Mouse (Mus musculus) heart, postnatal 14 days (tissue): Measurements from ENCODE around the gene Grm1. TPM values are rescaled to one million over a fixed set of nuclear protein-coding genes. Genes with fewer than 3 reads are reported as not detected.

Source experiments
- DNase-seq, 2 experiments: peaks; one replicate each; pipeline ENCODE4 v3.0.0; 2021 to 2022
- intact Hi-C: fragments of 180-260 bp; cut with DNase I; formaldehyde crosslinking; loops from one replicate; pipeline ENCODE4 v1.15.1; 2025
- total RNA-seq, 2 experiments: library from RNA; stranded (reverse); gene quantifications; 2 replicates each; pipeline ENCODE4 v1.2.3; 2021

The Grm1 gene
- total RNA-seq, 2 experiments from 2014 or later = 3.4 to 4.3 TPM

DNA sequence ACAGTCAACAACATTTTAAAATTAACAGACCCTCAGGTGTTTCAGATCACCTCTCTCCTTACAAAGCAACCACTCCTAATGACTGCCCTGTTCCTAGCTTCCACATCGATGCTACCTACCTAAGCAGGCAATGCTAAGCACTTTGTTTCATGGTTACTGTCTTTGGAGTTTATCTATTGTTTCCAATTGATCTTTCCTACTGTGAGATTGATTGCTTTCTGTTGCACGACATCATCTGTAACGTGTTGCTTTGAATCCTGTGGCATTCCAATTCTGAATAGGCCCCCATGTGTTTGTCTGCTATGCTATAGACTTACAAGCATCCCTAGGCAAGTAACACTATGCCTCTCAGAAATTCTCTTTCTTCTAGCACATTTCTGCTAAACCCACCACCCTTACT lies 90.4 kb downstream of the Grm1 start:
- intact Hi-C loops = no loop called here
- DNase-seq = no peak

GRCm38 (mm10) chr10:10971311-10971710 lies 110.8 kb downstream of the Grm1 start:
- intact Hi-C loops = no loop called here
- DNase-seq = no peak

DNA sequence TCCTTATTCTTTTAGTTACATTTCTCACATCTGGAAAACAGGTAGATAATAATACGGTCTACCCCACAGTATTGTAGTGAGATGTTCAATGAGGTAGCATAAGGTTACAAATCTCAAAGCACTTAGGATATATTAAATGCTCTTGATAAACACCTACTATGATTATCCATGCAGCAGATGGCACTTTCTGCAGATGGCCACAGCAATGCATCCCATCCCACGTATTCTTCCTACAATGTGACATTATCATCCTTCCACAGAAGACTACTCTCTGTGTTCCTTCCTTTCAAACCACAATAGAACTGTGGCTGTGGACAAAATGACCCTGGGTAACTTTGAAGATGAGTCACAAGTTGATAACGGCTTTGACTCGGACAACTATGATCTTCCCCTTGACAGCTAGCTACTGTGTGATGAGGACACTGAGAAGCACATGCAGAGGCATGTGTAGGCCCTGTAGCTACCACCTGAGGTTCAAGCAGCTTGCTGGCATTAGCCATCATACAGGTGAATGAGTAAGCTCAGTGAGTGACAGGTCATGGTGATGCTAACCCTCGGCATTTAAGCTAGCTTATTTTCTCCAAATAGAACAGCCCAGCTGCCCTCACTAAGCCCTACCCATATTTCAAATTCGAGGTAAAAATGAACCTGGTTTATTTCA lies 117.5 kb downstream of the Grm1 start:
- intact Hi-C loops = no loop called here
- no peak for DNase-seq

DNA sequence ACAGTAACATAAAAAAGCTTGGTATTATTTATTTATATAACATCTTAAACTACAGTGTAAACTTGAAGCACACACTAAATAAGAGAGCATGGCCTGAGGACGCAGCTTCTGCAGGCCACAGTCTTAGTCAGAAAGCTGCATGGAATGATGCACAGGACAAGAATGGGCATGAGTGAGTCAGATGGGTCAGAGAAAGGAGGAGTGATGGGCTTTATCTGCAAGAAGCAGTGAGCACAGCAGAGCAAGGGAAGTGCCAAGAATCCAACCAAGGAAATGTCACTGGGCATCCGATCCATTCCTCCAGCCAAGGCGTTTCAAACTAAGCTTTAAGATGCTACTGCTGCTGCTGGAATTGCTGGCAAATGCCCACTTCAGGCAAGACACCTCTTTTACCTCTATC lies 131.6 kb downstream of the Grm1 start:
- intact Hi-C loops = no loop called here

DNA sequence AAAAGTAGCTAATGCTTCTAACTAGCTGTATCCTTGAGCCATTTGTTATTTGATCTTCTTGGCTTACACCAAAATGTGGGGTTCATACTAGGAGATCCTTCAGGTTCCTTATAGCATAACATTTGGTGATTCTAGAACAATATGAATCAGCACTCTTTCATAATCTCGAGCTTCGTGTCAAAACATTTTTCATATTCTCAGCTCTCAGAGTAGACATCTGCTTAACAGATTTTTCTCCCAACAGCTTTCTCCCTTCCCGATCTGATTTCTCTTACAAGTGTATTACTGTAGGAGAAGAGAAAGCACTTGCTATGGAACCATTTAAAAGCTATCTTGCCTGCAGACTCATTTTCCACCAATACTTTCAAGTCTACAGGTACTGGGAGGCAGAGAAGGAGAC lies 133.0 kb downstream of the Grm1 start:
- intact Hi-C loops = no loop called here
- DNase-seq = no peak

More for the DNA sequence above, 131.6 kb downstream of the Grm1 start:
- no peak for DNase-seq

DNA sequence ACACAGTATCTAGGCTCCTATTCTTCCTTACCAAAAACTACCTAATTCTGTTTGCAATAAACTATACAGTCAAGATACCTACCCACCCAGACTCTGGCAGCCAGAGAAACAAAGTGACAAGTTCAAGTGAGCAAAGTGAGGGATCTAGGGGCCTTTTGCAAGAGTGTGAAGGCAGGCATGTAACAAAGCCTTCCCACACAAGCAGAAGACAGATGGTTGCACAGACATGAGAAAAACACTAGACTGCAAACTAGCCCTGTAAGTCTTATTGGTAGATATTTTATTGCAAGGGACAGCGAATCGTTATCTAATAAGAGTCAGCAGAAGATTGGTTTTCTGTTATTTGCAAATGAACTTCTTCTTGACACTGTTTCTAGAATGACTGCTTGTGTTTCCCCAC lies 134.6 kb downstream of the Grm1 start:
- intact Hi-C loops = no loop called here
- DNase-seq = no peak

DNA sequence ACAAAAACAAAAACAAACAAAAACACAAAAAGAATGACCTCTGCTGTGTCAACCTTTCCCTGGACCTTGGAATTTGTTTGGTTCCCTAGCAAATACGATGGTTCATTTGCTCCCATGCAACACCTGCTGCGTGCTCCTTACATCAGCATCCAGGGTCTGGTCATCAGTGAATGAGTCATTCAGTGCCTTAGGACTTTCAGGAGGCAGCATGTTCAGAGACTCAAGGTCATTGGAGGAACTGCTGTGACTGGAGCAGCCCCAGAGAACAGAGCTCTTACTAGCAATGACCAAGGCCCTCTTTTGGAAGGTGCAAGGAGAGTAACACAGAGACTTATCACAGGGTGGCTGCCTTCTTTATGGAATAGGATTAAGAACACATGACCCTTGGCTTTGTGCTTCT lies 138.2 kb downstream of the Grm1 start:
- intact Hi-C loops = no loop called here
- DNase-seq = no peak

GRCm38 (mm10) chr10:10942248-10942647 lies 139.9 kb downstream of the Grm1 start:
- intact Hi-C loops = no loop called here
- no peak for DNase-seq

DNA sequence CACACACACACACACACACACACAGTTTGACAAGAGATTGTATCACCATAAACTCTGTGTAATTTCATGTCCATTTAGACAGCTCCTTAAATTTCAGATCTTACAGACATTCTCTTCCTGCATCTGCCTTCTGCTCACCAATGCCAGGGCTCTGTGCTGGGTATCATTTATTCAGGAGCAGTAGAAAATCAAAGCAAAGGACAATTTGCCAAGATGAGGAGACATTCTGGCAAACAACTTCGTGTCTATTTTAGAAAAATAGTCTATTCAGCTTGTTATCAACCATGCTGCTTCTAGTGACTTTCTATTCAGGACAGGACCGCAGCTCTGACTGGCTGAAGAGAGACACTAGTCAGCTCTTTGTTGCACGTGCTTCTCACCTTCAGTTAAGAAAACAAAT lies 146.3 kb downstream of the Grm1 start:
- DNase-seq = no peak
- intact Hi-C loops = no loop called here

GRCm38 (mm10) chr10:10929672-10930071 lies 152.5 kb downstream of the Grm1 start:
- intact Hi-C loops = no loop called here
- no peak for DNase-seq

GRCm38 (mm10) chr10:10928798-10929366 lies 153.3 kb downstream of the Grm1 start:
- DNase-seq = no peak

DNA sequence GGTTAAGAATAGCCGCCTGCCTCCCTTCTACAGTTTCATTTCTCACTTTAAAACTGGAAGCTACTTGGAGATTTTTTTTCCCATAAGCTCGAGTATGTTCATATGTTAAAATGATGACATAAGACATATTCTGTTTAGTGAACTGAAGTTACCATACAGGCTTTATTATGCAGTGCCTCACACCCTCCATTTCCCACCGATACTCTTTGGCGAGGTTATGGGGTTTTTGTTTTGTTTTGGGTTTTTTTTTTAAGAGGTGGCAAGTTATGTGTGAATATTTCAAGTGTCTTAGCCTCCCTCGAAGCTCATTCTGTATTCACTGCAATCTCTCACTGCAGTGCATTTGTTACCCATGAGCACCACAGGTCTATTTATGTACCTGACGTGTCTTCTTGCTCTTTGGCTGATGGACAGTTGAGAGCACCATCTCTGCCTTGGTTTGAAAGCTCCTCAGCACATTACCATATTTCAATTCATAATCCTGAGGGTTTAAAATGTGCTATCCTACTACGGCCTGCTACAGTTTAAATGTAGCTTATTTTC lies 164.2 kb downstream of the Grm1 start:
- DNase-seq = no peak

More at GRCm38 (mm10) chr10:10928798-10929366, 153.3 kb downstream of the Grm1 start:
- intact Hi-C loops = no loop called here

GRCm38 (mm10) chr10:10913621-10914020 lies 168.5 kb downstream of the Grm1 start:
- DNase-seq = no peak
- intact Hi-C loops = no loop called here

More for the DNA sequence above, 164.2 kb downstream of the Grm1 start:
- intact Hi-C loops = no loop called here

DNA sequence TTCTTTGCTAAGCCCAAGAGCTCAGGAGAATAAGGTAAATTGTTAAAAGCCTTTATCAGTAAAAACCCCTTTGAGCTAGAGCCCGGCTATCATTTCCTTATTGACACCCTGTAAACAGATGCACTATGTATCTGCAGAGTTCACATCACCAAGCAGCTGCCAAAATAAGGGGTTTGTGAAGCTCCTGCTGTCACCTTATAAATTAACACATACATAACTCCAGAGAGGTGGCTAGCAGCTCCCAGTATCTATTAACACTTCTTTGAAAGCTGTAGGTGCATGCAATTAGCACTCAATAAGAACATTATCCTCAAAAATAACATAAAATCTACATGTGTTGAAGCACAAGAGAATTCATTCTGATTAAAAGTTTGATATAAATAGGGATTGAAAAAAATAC lies 191.9 kb downstream of the Grm1 start:
- DNase-seq = no peak
- intact Hi-C loops = no loop called here

DNA sequence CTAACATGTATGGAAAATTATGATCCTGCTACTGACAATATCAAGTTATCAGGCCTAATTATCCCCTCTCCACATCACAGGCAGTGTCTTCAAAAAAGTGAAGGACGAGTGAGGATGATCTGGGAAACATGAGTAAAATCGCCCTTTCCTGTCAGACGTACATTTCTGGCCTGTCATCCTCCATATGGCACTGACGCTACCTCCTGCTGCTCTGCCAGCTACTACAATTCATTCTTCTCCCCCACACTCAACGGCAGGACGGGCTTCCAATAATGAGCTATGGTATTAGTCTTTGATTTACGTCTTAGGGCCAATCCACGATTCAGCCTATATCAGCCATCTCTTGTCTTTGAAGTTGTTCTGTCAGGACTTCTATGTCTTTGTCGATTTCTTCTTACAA lies 193.6 kb downstream of the Grm1 start:
- intact Hi-C loops = no loop called here

GRCm38 (mm10) chr10:10884992-10885391 lies 197.2 kb downstream of the Grm1 start:
- intact Hi-C loops = no loop called here
- DNase-seq = no peak

More for the DNA sequence above, 193.6 kb downstream of the Grm1 start:
- DNase-seq = no peak

DNA sequence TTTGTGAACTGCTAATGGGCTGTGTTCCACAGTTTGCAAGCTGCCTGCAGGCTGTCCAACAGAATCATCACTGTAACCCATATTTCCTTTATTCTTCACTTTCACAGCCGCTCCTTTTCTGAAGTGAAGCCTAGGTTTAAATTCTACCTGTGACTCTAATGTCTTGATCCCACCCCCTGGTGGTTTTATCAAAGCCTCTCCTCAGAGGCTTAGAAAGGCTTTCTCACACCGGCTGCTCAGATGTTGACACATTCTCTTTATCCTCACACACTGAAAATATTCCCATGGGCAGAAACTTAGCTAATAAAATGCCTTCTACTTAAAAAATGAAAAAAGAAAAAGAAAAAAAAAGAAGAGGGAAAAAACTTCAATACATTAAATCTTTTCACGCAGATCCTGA lies 210.0 kb downstream of the Grm1 start:
- intact Hi-C loops = no loop called here

GRCm38 (mm10) chr10:10870271-10870670 lies 211.9 kb downstream of the Grm1 start:
- no peak for DNase-seq

More for the DNA sequence above, 210.0 kb downstream of the Grm1 start:
- no peak for DNase-seq

GRCm38 (mm10) chr10:10866278-10866677 lies 215.9 kb downstream of the Grm1 start:
- intact Hi-C loops = no loop called here
- DNase-seq = no peak

More at GRCm38 (mm10) chr10:10870271-10870670, 211.9 kb downstream of the Grm1 start:
- intact Hi-C loops = no loop called here

DNA sequence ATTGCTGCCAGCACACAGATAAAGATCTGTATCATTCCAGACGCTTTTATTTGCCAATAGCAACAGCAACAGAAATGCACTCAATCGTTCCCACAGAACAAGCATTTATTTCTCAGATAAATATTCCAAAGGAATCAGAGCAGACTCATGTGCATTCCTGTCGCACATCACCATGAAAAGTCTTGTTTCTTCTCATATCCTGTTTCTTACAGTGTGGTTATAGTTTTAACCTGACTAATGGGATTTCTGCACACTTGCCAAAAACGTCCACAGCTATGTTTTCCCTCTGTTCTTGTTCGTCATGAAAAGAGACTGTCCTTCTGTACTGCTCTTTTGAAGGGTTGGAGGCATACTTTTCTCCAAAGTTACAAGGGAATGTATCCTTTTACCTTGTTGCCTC lies 217.4 kb downstream of the Grm1 start:
- DNase-seq = no peak
- intact Hi-C loops = no loop called here

DNA sequence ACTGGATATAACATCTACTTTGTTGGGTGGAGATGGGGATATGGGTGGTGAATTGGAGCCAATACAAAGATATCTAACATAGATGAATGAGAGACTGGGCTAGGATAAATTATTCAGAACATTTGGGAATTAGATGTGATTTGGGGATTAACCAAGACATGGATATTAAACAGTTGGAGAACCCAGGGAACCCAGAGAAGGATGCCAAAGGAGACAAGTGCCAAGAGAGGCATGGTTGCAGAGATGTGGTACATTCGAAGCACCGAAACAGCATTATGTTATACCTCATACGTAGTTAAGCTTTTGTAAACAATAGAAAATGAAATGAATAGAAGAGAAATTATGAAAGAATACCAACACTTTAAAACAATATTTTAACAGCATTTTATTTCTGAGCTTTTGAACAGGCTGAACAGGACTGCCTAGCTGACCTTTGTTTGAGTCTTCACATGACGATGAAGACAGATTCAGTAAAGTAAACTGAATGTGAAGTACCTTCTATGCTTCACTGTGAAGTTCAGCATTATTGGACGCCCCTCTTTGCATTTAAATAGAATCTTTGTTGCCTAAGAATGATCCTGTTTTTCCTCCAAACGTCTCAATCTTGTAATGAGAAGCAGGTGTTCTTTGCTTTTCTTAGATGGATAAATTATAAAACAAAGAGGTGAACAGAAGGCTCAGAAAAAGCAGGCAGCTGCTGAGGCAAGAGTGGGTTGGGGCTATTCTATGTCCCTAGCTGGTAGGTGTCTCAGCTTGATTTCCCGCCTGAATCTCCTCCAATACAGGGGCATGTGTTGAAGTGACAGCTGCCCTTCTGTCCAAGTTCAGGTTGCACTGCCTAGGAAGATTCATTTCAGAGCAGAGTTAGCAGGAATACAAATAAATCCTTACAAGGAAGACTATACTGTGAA lies 234.5 kb downstream of the Grm1 start:
- intact Hi-C loops = no loop called here
- no peak for DNase-seq
